Mouse (Mus musculus) E14TG2a.4 (cell line): ENCODE measurements around the gene Atp6v1fnb.

Experiments used
- CTCF ChIP-seq: conservative IDR thresholded peaks from 2 replicates; pipeline ENCODE4 v1.5.1; 2014; ENCODE audit warnings: low read length
- POU5F1 ChIP-seq: IDR thresholded peaks from 2 replicates; pipeline ENCODE4 v1.6.1; 2014; ENCODE audit warnings: low read length, borderline replicate concordance

DNA sequence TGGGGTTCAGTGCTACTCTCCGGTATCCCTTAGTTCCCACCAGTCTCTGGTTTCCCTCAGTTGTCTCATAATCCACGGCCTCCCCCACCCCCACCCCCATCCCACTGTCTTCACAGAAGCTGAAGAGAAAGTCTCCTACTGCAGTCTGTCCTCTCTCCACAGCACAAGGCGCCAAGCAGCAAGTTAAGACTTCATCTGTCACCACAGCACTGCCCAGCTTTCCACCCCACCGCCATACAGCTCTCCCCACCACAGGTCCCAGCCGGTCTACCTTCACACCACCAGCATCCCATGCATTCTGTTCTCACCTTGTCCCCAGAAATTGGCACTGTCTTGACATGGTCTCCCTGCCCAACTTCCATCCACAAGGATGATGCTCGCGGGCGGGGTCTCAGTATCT, 35.6 kb downstream of the Atp6v1fnb start:
- no peak for TF ChIP-seq CTCF
- no peak for TF ChIP-seq POU5F1
